Mouse (Mus musculus) gastrocnemius, postnatal 4 days (tissue): ENCODE results near the gene Dgkq. TPM values are rescaled to one million over a fixed set of nuclear protein-coding genes. Genes with fewer than 3 reads are reported as not detected.

ENCODE experiments used
- DNase-seq, 2 experiments: peaks; one replicate each; pipeline ENCODE4 v3.0.0; 2021 to 2022; ENCODE audit warnings: low spot score in 2 of 2, mixed read lengths in 2 of 2
- long read RNA-seq, 2 experiments: library from polyadenylated mRNA; stranded (forward); transcript quantifications; one replicate each; pipeline ENCODE4 v2.0.0; 2021
- total RNA-seq, 2 experiments: library from RNA; stranded (reverse); gene quantifications; 2 replicates each; pipeline ENCODE4 v1.2.3; 2021

Dgkq gene
- 10 to 100 TPM in 1 of 2 experiments, 1 to 10 TPM in 1; 9.7 to 12.2 TPM for total RNA-seq
- long read RNA-seq, experiment 1, full-length matches to known transcripts: 2 of 9 reads
- long read RNA-seq, experiment 1, partial matches to known transcripts: 1 of 9 reads
- long read RNA-seq, experiment 1, other reads (novel, unspliced or antisense): 6 of 9 reads
- long read RNA-seq, experiment 2, partial matches to known transcripts: 0 of 6 reads
- long read RNA-seq, experiment 2, other reads (novel, unspliced or antisense): 6 of 6 reads

DNA sequence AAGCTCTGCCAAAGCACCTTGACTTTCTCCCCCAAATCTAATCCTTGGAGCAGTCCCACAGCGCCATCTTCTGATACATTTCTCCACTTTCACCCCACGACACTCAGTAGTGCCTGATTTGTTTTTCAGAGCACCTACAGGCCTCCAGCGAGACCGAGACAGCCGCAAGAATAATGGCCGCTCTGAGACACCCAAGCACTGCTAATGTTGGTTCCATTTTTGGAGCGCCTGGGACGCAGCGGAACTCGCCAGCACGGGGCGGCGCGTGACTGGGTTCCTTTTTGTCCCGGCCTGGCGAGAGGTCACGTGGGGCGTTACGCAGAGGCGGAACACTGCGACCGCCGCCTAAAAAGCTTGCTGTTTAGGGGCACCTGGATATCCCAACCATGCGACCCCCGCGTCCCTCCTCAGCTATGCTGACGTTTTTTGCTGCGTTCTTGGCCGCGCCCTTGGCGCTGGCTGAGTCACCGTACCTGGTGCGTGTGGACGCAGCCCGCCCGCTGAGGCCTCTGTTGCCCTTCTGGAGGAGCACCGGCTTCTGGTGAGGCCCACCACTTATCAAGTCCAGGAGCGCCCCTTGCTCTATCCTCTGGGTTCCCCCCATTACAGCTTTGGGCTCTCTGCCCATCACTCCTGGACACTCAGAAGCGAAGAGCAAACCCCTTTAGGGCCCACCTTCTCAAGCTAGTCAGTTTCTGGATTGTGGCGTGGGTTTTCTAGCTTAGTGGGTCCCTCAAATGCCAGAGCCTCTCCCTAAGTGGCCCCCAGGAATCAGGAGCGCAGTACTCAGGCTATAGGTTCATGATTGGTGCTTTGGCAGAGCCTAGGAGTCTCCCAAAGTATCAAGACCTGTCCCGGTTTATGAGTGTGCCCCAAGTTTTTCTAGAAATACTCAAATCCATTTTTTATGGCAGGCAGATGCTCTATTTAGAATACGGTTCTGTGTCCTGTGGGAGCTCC lies at the start of gene Dgkq:
TSS of gene Dgkq (minus strand) at position 696 of the 960 bp plus-strand sequence.
- DNase-seq: peak; percentile 68 to 86

- no peak for DNase-seq
Measured at GRCm38 (mm10) chr5:108718051-108718450, 48.6 kb upstream of the Dgkq start.

- no peak for DNase-seq
Measured at GRCm38 (mm10) chr5:108715974-108716373, 46.5 kb upstream of the Dgkq start.

DNA sequence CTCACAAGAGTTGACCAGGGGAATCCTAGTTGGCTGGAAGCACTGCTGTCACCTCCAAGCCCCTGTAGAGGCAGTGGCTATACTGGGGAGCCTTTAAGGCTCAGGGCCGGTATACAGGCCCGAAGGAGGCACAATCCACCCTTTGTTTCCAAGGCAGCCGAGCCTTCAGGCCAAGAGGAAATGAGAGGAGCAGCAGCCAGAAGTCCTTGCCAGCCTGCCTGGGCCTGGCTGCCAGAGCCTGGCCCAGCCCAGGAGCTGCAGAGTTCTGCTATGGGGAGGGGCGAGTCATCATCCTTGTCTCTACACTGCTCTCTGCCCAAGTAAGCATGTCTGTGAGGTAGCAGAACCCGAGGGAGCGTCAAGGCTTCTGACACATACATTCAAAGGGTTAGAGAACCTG lies 44.7 kb upstream of the Dgkq start:
- peak in 1 of 2 experiments; percentile 15 for DNase-seq

DNA sequence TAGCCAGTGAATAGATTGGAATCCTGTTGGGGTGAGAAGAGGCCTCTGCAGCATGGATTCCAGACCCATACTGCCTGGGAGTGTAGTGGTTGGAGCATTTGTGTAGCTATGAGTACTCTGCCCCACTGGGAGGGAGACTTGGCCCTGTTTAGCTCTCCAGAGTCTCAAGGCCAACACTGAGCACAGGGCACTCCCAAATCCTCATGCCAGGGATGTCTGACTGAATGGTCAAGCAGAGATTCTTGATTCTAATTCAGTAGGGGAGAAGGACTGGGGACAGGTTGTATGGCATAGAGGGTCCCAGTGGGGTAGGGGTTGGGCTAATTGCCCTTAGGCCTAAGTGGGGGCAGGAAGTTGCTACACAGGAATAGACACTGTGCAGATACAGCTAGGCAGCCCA lies 44.2 kb upstream of the Dgkq start:
- DNase-seq: no peak

DNA sequence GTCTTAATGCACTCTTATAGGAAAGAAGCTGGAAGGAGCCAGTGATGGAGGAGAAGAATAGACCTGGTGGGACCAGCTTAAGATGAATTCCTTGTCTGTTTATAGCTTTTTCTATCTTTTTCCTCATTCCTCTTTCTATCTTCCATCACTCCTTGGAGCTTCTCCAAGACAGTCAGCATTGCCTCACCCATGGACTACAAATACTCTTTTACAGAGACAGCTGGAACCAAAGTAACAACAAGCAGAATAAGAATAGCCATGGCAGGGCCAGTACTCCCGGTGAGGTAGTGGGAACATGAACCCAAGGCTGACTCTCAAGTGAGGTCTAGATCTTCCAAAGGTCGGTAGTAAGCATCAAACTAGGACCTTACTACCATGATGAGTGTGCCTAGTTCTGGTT lies 43.6 kb upstream of the Dgkq start:
- DNase-seq: no peak

DNA sequence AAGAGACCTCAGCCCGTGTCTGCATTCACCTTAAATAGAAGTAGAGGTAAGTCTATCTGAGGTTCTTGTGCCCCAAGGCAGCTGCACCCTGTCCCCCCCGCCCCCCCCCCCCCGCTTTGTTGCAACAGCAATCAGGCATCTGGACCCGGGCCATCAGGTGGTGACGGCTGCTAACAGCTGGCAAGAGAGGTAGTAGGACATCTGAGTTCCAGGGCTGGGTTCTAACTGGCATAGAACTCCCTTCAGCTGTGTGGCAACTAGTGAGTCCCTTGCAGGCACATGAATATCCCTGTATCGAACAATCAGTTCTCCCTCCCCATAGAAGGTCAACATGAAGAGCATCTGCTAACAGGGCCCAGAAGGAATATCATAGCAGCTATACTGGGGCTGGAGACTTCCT lies 42.5 kb upstream of the Dgkq start:
- no peak for DNase-seq

- DNase-seq: no peak
Measured at GRCm38 (mm10) chr5:108708981-108709731, 39.7 kb upstream of the Dgkq start.

DNA sequence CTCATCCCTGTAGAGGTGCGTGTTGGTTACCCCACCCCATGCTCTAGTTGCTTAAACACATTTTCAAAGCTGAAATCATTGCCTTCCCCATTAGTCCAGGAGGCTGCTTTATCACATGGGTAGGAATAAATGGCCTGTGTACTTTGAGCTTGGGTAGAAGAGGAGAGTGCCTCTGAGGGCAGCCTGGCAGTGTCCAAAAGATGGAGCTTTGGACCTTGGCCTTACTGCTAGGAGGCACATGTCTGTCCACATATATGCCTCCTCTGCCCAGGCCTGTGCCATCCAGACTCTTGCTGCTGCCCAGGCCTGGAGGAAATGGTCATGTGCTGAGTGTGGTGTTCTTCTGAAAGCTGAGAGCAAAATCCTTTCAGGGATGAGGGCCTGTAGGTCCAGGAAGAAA lies 38.9 kb upstream of the Dgkq start:
- no peak for DNase-seq

GRCm38 (mm10) chr5:108707758-108708157 lies 38.3 kb upstream of the Dgkq start:
- no peak for DNase-seq

DNA sequence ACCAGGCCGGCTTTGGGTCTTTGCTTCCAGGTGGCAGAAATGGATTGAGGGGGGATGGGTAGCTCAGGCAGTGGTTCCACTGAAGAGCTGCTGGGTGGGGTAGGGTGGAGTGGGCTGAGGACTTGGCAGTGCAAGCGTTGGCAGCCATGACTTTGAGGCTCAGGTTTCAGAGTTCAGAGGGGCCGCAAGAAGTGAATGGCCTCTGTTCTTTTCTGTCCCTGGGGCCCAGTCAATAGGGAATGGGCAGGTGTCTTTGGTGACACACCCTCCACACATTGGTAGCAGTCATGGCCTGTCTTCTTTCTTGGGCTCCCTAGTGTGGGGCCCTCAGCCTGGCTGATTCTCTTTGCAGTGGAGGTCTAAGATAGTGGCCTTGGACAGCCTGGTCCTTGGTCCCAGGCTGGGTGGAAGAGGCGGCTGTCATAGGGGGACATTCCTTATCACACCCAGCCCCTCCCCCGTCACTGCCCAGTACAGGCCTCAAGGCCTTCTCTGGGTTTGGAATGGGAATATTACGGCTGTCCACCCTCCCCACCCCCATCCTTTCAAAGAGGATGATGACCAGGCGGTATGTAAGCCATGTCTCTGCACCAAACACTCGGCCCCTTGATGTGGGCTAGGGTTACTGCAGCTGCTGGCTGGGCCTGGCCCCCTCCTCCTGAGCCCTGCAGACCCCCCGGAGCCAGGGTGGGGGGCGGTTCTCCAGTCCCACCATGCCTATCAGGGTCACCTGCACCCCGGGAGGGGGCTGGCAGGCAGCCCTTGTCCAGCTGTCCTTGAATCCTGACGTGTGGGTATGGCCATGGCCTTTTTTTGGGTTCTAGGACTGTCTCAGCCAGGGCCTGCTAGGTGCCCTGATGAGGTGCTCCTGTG lies 34.5 kb upstream of the Dgkq start:
- no peak for DNase-seq

- no peak for DNase-seq
Measured at GRCm38 (mm10) chr5:108701341-108702021, 32.0 kb upstream of the Dgkq start.

GRCm38 (mm10) chr5:108700346-108700745 lies 30.9 kb upstream of the Dgkq start:
- no peak for DNase-seq

DNA sequence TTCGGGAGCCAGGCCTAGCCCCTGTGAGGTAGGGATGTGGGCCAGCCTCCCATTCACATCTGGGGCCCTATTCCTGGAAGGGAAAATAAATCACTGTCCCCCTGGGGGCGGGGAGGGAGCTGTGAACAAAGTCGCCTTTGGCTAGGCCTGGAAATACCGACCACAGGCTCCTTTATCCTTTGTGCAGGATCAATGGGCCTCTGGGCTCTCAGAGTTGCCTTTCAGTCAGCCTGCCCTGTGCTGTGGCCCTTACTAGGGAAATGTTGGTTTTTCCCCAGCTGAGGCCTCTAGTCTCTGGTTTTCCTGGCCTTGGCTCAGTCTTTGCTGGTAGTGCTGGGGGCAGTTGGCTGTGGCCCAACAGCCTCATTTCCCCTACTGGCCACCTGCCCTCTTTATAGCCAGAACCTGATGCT lies 27.9 kb upstream of the Dgkq start:
- no peak for DNase-seq

GRCm38 (mm10) chr5:108696542-108696941 lies 27.1 kb upstream of the Dgkq start:
- DNase-seq: no peak

DNA sequence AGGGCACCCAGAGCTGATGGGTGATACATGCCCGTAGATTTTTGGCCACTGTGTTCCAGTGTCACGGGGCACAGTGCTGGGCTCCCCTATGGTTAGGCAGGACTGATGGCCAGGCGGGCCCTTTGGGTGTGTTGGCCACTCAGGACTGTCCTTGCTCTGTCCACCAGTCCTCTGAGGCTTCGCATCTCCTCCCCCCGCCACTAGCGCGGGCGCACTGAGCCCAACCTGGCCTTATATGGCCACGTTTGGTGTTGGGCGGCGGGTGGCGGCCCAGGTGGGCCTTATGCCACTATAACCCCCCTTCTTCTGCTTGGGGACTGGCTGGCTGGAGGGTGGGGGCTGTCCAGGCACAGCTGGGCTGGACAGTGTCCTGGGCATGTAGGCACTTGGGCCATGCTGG lies 26.4 kb upstream of the Dgkq start:
- no peak for DNase-seq

GRCm38 (mm10) chr5:108694352-108695261 lies 25.1 kb upstream of the Dgkq start:
- peak in 1 of 2 experiments; percentile 52 for DNase-seq

GRCm38 (mm10) chr5:108693872-108694288 lies 24.4 kb upstream of the Dgkq start:
- peak; percentile 70 to 90 for DNase-seq

DNA sequence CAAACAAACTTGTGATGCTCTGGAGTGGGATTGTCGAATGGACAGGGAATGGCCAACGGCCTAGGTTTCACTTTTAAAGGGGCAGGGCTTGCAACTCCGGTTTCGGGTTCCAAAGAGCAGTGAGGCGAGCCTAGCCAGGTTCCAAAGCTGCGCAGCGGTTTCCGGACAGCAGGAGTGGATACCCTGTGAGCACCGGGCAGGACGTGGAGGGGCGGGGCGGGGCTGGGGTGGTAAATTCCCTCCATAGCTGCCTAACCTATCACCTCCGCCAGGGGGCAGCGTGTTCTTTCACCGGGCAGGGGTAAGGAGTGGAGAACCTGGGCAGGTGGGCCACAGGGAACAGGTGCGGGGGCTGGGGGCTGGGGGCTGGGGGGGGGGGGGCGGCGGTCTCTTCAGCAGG lies 22.8 kb upstream of the Dgkq start, which contains the start of gene Fgfrl1:
TSS of gene Fgfrl1 (plus strand) at position 112 of the 400 bp plus-strand sequence.
- peak in 1 of 2 experiments; percentile 45 for DNase-seq
